Mouse (Mus musculus) forebrain, postnatal 0 days (tissue): ENCODE results near the gene Copz1. TPM values are rescaled to one million over a fixed set of nuclear protein-coding genes. Genes with fewer than 3 reads are reported as not detected.
A peak's percentile ranks its signal among the peaks of the same experiment; 100 is the strongest.

Experiments
- ATAC-seq: fragments of 200-750 bp; cut with Nextera tagmentation; 2 replicates; pipeline ENCODE4 v1.8.0; 2017; ENCODE audit warnings: mild to moderate bottlenecking, moderate library complexity
- DNase-seq: peaks from one replicate; pipeline ENCODE4 v3.0.0-alpha.2; 2015
- H3K27ac ChIP-seq: fragments of 300-500 bp; sonication (generic); 2 replicates; pipeline ENCODE4 v1.5.1; 2014; ENCODE audit warnings: low read depth, mild to moderate bottlenecking, antibody characterized with exemption, low read length, moderate library complexity, mixed read lengths
- H3K27me3 ChIP-seq: fragments of 300-500 bp; sonication (generic); 2 replicates; pipeline ENCODE4 v1.6.1; 2014; ENCODE audit warnings: mild to moderate bottlenecking, low read length, mixed read lengths; ENCODE audit not compliant: insufficient read depth
- H3K36me3 ChIP-seq: fragments of 300-500 bp; sonication (generic); 2 replicates; pipeline ENCODE4 v1.6.1; 2014; ENCODE audit warnings: mild to moderate bottlenecking, moderate library complexity; ENCODE audit not compliant: insufficient read depth
- H3K4me1 ChIP-seq: fragments of 300-500 bp; sonication (generic); 2 replicates; pipeline ENCODE4 v1.6.1; 2014; ENCODE audit warnings: antibody characterized with exemption; ENCODE audit not compliant: insufficient read depth
- H3K4me2 ChIP-seq: fragments of 300-500 bp; sonication (generic); 2 replicates; pipeline ENCODE4 v1.6.1; 2014; ENCODE audit warnings: low read depth, mild to moderate bottlenecking, moderate library complexity
- H3K4me3 ChIP-seq: fragments of 300-500 bp; sonication (generic); 2 replicates; pipeline ENCODE4 v1.5.1; 2014; ENCODE audit warnings: low read depth, low read length, mixed read lengths
- H3K9ac ChIP-seq: fragments of 300-500 bp; sonication (generic); 2 replicates; pipeline ENCODE4 v1.6.1; 2014; ENCODE audit warnings: mild to moderate bottlenecking
- H3K9me3 ChIP-seq: fragments of 300-500 bp; sonication (generic); 2 replicates; pipeline ENCODE4 v1.6.1; 2016; ENCODE audit warnings: low read length
- CTCF ChIP-seq: sonication (generic); IDR thresholded peaks from 2 replicates; pipeline ENCODE4 v1.5.1; 2016; ENCODE audit warnings: antibody characterized with exemption, control low read depth, low read depth
- WGBS: fragments of 180-500 bp; shearing (Covaris S2); extraction: QIAGEN DNeasy Blood & Tissue Kit; methylation state at CpG from one replicate; pipeline ENCODE4 v1.1.7; 2014; 5-methylcytosine and 5-hydroxymethylcytosine counted together
- polyA plus RNA-seq: library from polyadenylated mRNA; unstranded; fragments of >200 nt; fragmentation: Nextera tagmentation; extraction: Ambion mirVana; gene quantifications from 2 replicates; pipeline ENCODE4 v1.2.1, GENCODE M21; 2015
- total RNA-seq: library from RNA; depleted of rRNA; stranded (reverse); fragments of >200 nt; gene quantifications from 2 replicates; pipeline ENCODE4 v1.2.3, GENCODE M21; 2014

The Copz1 gene
- total and polyA plus RNA-seq, 2 experiments from 2014 or later = 147 to 209 TPM

DNA sequence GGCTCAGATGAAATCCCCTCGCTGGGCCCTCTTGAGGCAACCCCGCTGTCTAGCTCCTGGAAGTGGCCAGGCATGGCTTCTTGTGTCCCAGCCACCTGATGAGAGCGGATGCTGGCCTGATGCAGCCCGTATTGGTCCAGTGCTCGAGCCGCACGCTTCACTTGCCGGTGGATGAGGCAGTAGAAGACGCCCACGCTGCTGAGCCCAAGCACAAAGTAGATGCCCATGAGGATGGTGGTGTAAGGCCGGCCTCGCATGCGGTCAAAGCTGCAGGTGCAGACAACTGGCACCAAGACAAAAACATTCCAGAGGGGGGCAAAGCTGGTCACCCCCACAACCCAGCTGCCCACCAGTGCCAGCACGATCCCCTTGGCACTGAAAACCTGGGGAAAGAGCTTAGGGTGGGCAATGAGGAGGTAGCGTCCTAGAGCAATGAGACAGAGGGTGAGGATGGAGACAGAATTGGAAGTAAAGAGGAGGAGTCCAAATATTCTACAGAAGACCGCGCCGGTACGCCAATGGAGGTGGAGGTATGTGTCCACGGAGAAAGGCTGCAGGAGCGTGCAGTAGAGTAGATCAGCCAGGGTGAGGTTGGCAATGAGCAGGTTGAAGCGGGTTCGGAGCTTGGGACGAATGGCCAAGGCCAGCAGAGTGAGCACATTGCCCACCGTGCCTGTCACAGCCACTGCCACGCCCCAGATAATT lies 36.5 kb downstream of the Copz1 start:
- Histone ChIP-seq H3K36me3 (no peaks in the 10 kb centered on the region), H3K4me1 (peaks cover 25% of the 10 kb centered on the region), H3K4me2 (no peak overlapping the region), H3K9ac (peak overlapping the region; percentile 14; the same call in 1 of the 2 replicates), H3K4me3 (no peak overlapping the region), H3K27ac (no peak overlapping the region), H3K27me3 (no peaks in the 10 kb centered on the region), H3K9me3 (no peaks in the 10 kb centered on the region)
- DNase-seq (no peak), ATAC-seq (no peak)
- WGBS = 64% methylated on average over 26 of the region's 26 CpGs
- no peak for TF ChIP-seq CTCF

DNA sequence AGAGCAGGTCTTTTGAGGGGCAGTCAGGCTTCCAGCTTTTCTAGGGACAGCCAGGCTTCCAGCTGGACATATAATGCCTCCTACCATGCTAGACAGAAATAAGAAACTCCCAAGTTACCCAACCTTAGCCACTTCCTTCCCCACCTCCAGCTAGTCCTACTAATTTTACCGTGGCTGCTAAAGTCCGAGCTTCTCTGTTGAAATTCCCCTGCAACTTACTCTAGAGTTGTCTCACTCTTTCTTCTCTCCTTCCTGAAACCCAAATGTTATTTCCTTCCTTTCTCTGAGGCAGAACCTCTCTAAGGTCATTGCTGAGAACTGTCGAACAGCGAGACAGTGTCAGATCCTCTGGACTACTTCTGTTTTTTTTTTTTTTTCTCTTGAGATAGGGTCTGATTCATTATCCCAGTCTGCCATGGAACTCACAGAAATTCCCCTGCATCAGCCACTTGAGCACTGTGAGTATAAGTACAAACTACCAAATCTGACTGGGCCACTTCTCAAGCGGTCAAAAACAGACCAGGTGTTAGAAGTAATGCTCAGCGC lies 37.9 kb downstream of the Copz1 start, which contains the start of gene Gpr84:
Gene Gpr84 (minus strand): TSS at position 248 of the 546 bp plus-strand sequence.
- no peak for ATAC-seq
- Histone ChIP-seq H3K4me2 (no peak within 1 kb of the TSS), H3K27ac (no peak within 1 kb of the TSS), H3K4me1 (peaks cover 18% of the 10 kb centered on the region), H3K9me3 (no peaks in the 10 kb centered on the region), H3K27me3 (no peaks in the 10 kb centered on the region), H3K9ac (no peak within 1 kb of the TSS), H3K4me3 (no peak within 1 kb of the TSS), H3K36me3 (peaks cover 2% of the 10 kb centered on the region; the same call in 1 of the 2 replicates)
- TF ChIP-seq CTCF = no peak
- no peak for DNase-seq
- WGBS = 73% methylated on average over 6 of the region's 6 CpGs

DNA sequence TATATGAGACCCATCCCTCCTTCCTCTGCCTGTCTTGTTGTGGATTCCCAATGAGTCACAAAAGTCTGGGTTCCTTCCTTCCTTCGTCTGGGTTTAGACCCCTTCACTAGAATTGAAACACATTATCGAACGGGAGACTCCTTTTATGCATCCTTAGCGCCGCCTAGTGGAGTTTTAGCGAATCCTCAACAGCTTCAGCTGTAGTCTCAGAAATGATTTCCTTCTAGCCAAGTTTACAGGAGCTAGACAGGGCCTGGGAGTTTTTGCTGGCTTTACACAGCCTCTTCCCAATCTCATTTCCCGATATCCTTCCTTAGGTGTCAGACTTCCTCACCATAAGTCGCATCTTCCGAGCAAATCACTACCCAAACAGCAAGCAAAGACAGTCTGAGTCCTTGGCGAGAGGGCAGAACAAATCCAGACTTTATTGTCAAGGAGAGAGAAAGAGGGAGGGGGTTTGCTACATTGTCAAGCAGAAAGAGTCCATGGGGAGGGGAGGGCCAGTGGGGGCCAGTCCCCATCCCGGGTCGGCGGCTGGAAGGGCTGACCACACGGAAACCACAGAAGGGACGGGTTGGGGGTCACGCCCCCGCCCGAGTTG lies 41.1 kb downstream of the Copz1 start:
- Histone ChIP-seq H3K4me1 (no peaks in the 10 kb centered on the region), H3K4me2 (no peak overlapping the region), H3K36me3 (peaks cover 32% of the 10 kb centered on the region), H3K9me3 (no peaks in the 10 kb centered on the region), H3K4me3 (no peak overlapping the region), H3K27ac (peak overlapping the region; percentile 57; the same call in 1 of the 2 replicates), H3K27me3 (no peaks in the 10 kb centered on the region), H3K9ac (no peak overlapping the region)
- WGBS = 21% methylated on average over 18 of the region's 18 CpGs
- peak; percentile 91 for DNase-seq
- peak; percentile 44 for ATAC-seq
- peak; percentile 93 for TF ChIP-seq CTCF

DNA sequence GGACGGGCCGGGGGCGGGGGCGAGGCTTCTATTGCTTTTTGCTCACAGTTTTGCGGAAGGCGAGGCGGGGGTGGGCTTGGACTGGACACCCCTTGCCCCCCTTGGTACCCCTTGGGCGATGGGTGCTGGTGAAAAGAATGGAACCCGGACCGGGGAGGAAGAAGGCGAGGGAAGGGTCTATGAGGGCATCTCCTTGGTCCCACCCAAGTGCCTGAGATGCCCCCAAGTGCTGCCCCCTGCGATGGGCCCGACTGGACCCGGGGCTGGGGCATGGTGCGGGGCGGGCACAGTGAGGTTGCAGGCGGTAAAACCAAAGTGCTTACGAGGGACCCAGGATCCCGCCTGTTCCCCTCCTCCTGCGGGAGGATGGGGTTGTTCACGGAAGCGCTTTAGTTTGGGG lies 41.7 kb downstream of the Copz1 start:
- no peaks in the 10 kb centered on the region for H3K4me1 ChIP-seq
- H3K9ac ChIP-seq = no peak overlapping the region
- H3K27me3 ChIP-seq = no peaks in the 10 kb centered on the region
- no peaks in the 10 kb centered on the region for H3K9me3 ChIP-seq
- peak overlapping the region; percentile 57; the same call in 1 of the 2 replicates for H3K27ac ChIP-seq
- 60% methylated on average over 19 of the region's 22 CpGs for WGBS
- DNase-seq = no peak
- no peak for ATAC-seq
- no peak overlapping the region for H3K4me3 ChIP-seq
- H3K36me3 ChIP-seq = peaks cover 36% of the 10 kb centered on the region
- no peak for TF ChIP-seq CTCF
- H3K4me2 ChIP-seq = 0 out of 2 replicates have a peak overlapping the region, but pooled peaks have one; percentile 33

DNA sequence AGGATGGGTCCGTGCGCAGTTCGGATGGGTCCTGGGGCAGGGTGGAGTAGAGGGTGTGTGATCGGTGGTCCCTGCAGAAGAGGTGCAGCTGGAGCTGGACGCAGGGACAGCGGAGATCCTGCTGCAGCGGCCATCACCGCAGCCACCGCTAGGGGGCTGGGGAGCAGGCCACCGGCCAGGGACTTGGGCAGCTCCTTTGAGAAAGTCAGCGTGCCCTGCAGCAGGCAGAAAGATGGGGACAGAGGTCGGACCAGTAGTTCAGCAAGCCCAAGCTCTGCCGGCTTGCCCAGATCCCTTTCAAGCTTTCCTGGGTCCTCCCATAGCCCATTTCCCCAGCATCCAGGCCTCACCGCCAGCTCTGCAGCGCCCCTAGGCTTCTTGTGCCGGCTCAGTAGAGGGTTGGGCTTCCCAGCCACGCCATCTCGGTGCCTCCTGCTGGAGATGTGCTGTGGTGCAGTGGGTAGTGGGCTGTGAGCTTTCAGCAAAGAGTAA lies 42.5 kb downstream of the Copz1 start:
- DNase-seq (peak; percentile 81), ATAC-seq (peak; percentile 92)
- Histone ChIP-seq H3K4me3 (no peak overlapping the region), H3K4me2 (peak overlapping the region; percentile 33), H3K36me3 (peaks cover 36% of the 10 kb centered on the region), H3K9ac (0 out of 2 replicates have a peak overlapping the region, but pooled peaks have one; percentile 10), H3K27ac (no peak overlapping the region), H3K4me1 (no peaks in the 10 kb centered on the region), H3K9me3 (no peaks in the 10 kb centered on the region), H3K27me3 (no peaks in the 10 kb centered on the region)
- 3% methylated on average over 17 of the region's 18 CpGs for WGBS
- TF ChIP-seq CTCF = peak; percentile 84

DNA sequence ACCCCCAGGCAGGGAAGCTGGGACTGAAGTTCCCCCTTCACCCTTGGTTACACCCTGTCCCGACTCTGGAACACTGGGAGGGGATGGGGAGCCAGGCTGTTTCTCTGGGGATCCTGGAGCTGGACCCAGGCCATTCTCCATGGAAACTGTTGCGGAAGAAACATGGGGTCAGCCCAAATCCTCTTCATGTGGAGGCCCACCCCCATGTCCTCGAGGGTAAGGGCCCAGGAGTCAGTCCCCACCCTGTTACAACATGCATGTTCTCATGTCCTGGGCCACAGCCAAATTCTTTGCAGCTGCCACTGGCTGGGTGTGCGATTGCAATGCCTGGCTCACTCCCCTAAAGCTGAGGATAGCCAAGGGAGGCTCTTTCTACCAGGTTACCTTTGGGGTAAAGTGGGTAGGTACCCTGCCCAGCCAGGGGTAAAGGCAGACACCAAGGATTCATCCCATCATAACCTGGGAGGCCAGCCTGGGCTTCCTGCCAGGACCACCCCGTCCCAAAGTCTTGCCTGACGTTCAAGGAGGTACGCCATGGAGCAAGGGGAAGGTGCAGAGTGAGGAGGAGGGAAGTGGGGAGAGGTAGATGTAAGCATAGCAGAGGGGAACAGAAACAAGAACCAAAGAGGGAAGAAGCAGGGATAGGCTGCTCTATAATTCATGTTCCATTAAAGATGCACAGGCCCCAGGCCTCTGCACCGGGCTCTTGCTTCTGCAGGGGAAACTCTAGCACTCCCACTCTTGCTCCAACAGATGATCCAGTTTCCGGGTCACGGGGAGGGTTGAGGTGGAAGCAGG lies 43.7 kb downstream of the Copz1 start:
- no peak overlapping the region for H3K27ac ChIP-seq
- H3K36me3 ChIP-seq = peaks cover 36% of the 10 kb centered on the region
- no peak overlapping the region for H3K4me2 ChIP-seq
- DNase-seq (no peak), ATAC-seq (no peak)
- 72% methylated on average over 10 of the region's 10 CpGs for WGBS
- no peaks in the 10 kb centered on the region for H3K9me3 ChIP-seq
- no peak overlapping the region for H3K4me3 ChIP-seq
- H3K4me1 ChIP-seq = no peaks in the 10 kb centered on the region
- no peak for TF ChIP-seq CTCF
- H3K9ac ChIP-seq = no peak overlapping the region
- no peaks in the 10 kb centered on the region for H3K27me3 ChIP-seq
